Mouse (Mus musculus): Measurements from ENCODE around the gene Trim7.

- TF ChIP-seq POLR2A (IDR thresholded peaks at IDR 0.05; ENCODE audit: low read depth, low read length) (no peak), CTCF (conservative IDR thresholded peaks at IDR 0.05; ENCODE audit: insufficient read depth, insufficient read length, low read depth, low read length) (no peak)
These were observed 17.7 kb upstream of the Trim7 start for GRCm38 (mm10) chr11:48808304-48808646.
